Mouse (Mus musculus): Measurements from ENCODE around the gene Cyfip2. TPM values are rescaled to one million over a fixed set of nuclear protein-coding genes. Genes with fewer than 3 reads are reported as not detected.

Gene Cyfip2
- polyA plus RNA-seq, 1 experiment from 2014 or later: 7.5 TPM

DNA sequence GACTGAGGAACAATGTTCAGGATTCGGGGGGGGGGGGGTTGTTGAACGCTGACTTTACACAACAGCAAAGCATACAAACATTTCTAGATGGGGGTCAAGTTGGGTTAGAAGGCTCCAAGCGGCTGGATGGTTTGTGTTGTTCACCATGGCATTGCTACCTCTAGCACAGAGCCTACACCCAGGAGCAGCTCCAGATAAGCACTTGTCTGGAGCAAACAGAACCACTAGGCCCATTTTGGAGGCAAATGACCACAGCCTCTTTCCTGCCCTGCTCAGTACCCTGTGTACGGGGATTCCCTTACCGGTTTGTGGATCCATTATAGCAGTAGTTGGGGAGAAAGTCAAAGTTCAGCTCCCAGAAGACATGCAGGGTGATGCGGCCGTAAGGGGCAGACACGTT, 70.7 kb downstream of the Cyfip2 start:
- H3K9me3 ChIP-seq: no peaks in the 10 kb centered on the region
- no peak overlapping the region for H3K27ac ChIP-seq
- H3K4me2 ChIP-seq (replicated peaks): no peak overlapping the region
- no peaks in the 10 kb centered on the region for H3K4me1 ChIP-seq (replicated peaks)
- H3K4me3 ChIP-seq (replicated peaks): no peak overlapping the region
- no peak for ATAC-seq
- 92% methylated on average over 8 of the region's 8 CpGs for WGBS
- H3K9ac ChIP-seq: no peak overlapping the region
- H3K36me3 ChIP-seq: no peaks in the 10 kb centered on the region
- no peaks in the 10 kb centered on the region for H3K27me3 ChIP-seq (replicated peaks)

DNA sequence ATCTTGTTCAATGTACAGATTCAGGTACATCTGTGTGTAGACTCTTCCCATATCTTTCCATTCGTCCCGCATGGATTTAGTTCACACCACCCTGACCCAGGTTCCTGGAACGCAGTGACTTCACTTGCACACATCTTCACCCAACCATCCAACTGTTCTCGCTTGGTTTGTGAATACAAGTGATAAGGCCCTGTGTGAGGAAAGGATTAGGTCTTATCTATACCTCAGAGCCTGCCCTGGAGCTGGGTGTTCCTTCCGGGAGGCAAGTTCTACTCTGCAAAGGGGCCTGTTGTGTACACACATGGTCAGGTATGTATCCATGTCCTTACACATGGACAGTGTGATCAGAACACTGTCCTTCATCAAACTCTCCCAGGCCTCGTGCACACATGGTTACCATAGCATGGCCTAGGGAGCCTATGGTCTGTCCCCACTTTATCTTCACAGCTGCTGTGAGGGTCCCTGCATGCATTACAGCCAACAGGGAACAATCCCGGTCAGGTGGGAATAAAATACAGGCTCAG, 71.4 kb downstream of the Cyfip2 start:
- Histone ChIP-seq H3K4me2 (replicated peaks) (no peak overlapping the region), H3K36me3 (no peaks in the 10 kb centered on the region), H3K27ac (no peak overlapping the region), H3K27me3 (replicated peaks) (no peaks in the 10 kb centered on the region), H3K9ac (no peak overlapping the region), H3K4me1 (replicated peaks) (no peaks in the 10 kb centered on the region), H3K4me3 (replicated peaks) (no peak overlapping the region), H3K9me3 (no peaks in the 10 kb centered on the region)
- ATAC-seq: peak; percentile 51; the same call in 1 of the 2 replicates
- WGBS: 85% methylated on average over 7 of the region's 7 CpGs

- Histone ChIP-seq H3K9ac (no peak overlapping the region), H3K4me3 (replicated peaks) (no peak overlapping the region), H3K9me3 (no peaks in the 10 kb centered on the region), H3K27ac (no peak overlapping the region), H3K27me3 (replicated peaks) (no peaks in the 10 kb centered on the region), H3K36me3 (no peaks in the 10 kb centered on the region), H3K4me1 (replicated peaks) (no peaks in the 10 kb centered on the region), H3K4me2 (replicated peaks) (no peak overlapping the region)
- no peak for ATAC-seq
- 37% methylated on average over 4 of the region's 4 CpGs for WGBS
Observed at GRCm38 (mm10) chr11:46236976-46237375, 75.7 kb downstream of the Cyfip2 start.

- H3K9me3 ChIP-seq: no peaks in the 10 kb centered on the region
- no peak within 1 kb of the TSS for H3K4me3 ChIP-seq (replicated peaks)
- no peaks in the 10 kb centered on the region for H3K4me1 ChIP-seq (replicated peaks)
- H3K36me3 ChIP-seq: no peaks in the 10 kb centered on the region
- H3K27me3 ChIP-seq (replicated peaks): no peaks in the 10 kb centered on the region
- H3K27ac ChIP-seq: no peak within 1 kb of the TSS
- WGBS: 71% methylated on average over 11 of the region's 11 CpGs
- H3K4me2 ChIP-seq (replicated peaks): no peak within 1 kb of the TSS
- no peak for ATAC-seq
- H3K9ac ChIP-seq: no peak within 1 kb of the TSS
Observed at GRCm38 (mm10) chr11:46235334-46235733, 77.3 kb downstream of the Cyfip2 start, which contains the start of gene Fndc9. TSS of gene Fndc9 (plus strand) at chr11:46235531.

DNA sequence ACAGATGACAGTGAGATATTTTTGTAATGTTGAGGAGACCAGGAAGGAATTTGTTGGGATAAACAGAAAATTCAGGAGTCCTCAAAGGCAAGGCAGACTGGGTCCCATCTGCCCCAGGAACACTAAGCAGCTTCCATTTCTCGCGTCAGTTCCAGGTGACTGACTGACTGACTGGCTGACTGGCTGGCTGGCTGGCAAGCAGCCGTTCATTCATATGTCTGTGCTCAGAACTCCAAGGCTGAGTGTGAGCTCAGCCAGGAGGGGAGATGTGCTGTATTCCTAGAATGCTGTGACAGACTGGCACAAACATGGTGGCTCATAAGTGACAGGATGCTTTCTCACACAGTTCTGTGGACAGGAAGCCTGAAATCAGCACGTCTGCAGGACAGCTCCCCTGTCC, 78.7 kb downstream of the Cyfip2 start:
- no peaks in the 10 kb centered on the region for H3K4me1 ChIP-seq (replicated peaks)
- H3K9ac ChIP-seq: no peak overlapping the region
- no peaks in the 10 kb centered on the region for H3K36me3 ChIP-seq
- WGBS: 81% methylated on average over 4 of the region's 4 CpGs
- no peak for ATAC-seq
- H3K27ac ChIP-seq: no peak overlapping the region
- H3K9me3 ChIP-seq: no peaks in the 10 kb centered on the region
- H3K4me2 ChIP-seq (replicated peaks): no peak overlapping the region
- H3K4me3 ChIP-seq (replicated peaks): no peak overlapping the region
- no peaks in the 10 kb centered on the region for H3K27me3 ChIP-seq (replicated peaks)

DNA sequence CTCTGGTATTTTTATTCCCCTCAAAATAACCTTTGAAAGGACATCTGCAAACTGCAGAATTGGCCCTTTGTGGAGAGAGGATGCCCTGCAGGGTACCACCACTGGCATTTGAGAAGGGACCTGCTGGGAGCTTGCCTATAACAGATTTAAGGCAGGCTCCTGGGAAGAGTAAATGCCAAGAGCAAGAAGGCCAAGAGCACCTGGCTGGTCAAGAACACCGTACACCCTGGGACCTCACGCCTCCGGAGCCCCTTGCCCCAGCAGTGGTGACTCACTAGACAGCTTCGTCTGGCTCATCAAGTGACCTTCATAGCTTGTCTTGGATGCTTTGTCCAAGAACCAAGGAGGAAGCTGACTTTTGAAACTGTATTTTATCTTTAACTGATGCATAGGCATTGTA, 79.9 kb downstream of the Cyfip2 start:
- no peak for ATAC-seq
- no peak overlapping the region for H3K4me3 ChIP-seq (replicated peaks)
- WGBS: 91% methylated on average over 4 of the region's 4 CpGs
- no peak overlapping the region for H3K4me2 ChIP-seq (replicated peaks)
- no peaks in the 10 kb centered on the region for H3K9me3 ChIP-seq
- H3K27me3 ChIP-seq (replicated peaks): no peaks in the 10 kb centered on the region
- no peaks in the 10 kb centered on the region for H3K36me3 ChIP-seq
- H3K4me1 ChIP-seq (replicated peaks): no peaks in the 10 kb centered on the region
- no peak overlapping the region for H3K27ac ChIP-seq
- no peak overlapping the region for H3K9ac ChIP-seq

GRCm38 (mm10) chr11:46230184-46230583, 82.5 kb downstream of the Cyfip2 start:
- no peak overlapping the region for H3K9ac ChIP-seq
- no peak for ATAC-seq
- no peaks in the 10 kb centered on the region for H3K36me3 ChIP-seq
- no peaks in the 10 kb centered on the region for H3K9me3 ChIP-seq
- no peak overlapping the region for H3K4me2 ChIP-seq (replicated peaks)
- 73% methylated on average over 6 of the region's 6 CpGs for WGBS
- H3K27me3 ChIP-seq (replicated peaks): no peaks in the 10 kb centered on the region
- no peak overlapping the region for H3K27ac ChIP-seq
- H3K4me1 ChIP-seq (replicated peaks): no peaks in the 10 kb centered on the region
- H3K4me3 ChIP-seq (replicated peaks): no peak overlapping the region

- Histone ChIP-seq H3K9me3 (no peaks in the 10 kb centered on the region), H3K4me1 (replicated peaks) (no peaks in the 10 kb centered on the region), H3K27me3 (replicated peaks) (no peaks in the 10 kb centered on the region), H3K27ac (no peak overlapping the region), H3K4me2 (replicated peaks) (no peak overlapping the region), H3K36me3 (no peaks in the 10 kb centered on the region), H3K4me3 (replicated peaks) (no peak overlapping the region), H3K9ac (no peak overlapping the region)
- ATAC-seq: no peak
- WGBS: 87% methylated on average over 5 of the region's 5 CpGs
Observed at GRCm38 (mm10) chr11:46225345-46225744, 87.3 kb downstream of the Cyfip2 start.

- no peak overlapping the region for H3K27ac ChIP-seq
- no peaks in the 10 kb centered on the region for H3K9me3 ChIP-seq
- no peaks in the 10 kb centered on the region for H3K27me3 ChIP-seq (replicated peaks)
- ATAC-seq: no peak
- no peak overlapping the region for H3K9ac ChIP-seq
- no peaks in the 10 kb centered on the region for H3K4me1 ChIP-seq (replicated peaks)
- H3K4me2 ChIP-seq (replicated peaks): no peak overlapping the region
- no peaks in the 10 kb centered on the region for H3K36me3 ChIP-seq
- H3K4me3 ChIP-seq (replicated peaks): no peak overlapping the region
- 83% methylated on average over 2 of the region's 2 CpGs for WGBS
Observed at GRCm38 (mm10) chr11:46223575-46223974, 89.1 kb downstream of the Cyfip2 start.

GRCm38 (mm10) chr11:46220211-46220610, 92.4 kb downstream of the Cyfip2 start:
- no peaks in the 10 kb centered on the region for H3K9me3 ChIP-seq
- H3K27ac ChIP-seq: no peak overlapping the region
- 75% methylated on average over 2 of the region's 2 CpGs for WGBS
- H3K4me1 ChIP-seq (replicated peaks): peaks cover under 1% of the 10 kb centered on the region; the same call in 1 of the 2 replicates
- ATAC-seq: no peak
- H3K4me2 ChIP-seq (replicated peaks): no peak overlapping the region
- H3K4me3 ChIP-seq (replicated peaks): no peak overlapping the region
- no peak overlapping the region for H3K9ac ChIP-seq
- no peaks in the 10 kb centered on the region for H3K27me3 ChIP-seq (replicated peaks)
- H3K36me3 ChIP-seq: no peaks in the 10 kb centered on the region

GRCm38 (mm10) chr11:46219380-46219779, 93.3 kb downstream of the Cyfip2 start:
- peaks cover 9% of the 10 kb centered on the region for H3K4me1 ChIP-seq (replicated peaks)
- H3K4me2 ChIP-seq (replicated peaks): no peak overlapping the region
- H3K27ac ChIP-seq: no peak overlapping the region
- no peak overlapping the region for H3K9ac ChIP-seq
- H3K4me3 ChIP-seq (replicated peaks): no peak overlapping the region
- H3K27me3 ChIP-seq (replicated peaks): no peaks in the 10 kb centered on the region
- no peak for ATAC-seq
- H3K36me3 ChIP-seq: no peaks in the 10 kb centered on the region
- H3K9me3 ChIP-seq: no peaks in the 10 kb centered on the region
- WGBS: 85% methylated on average over 9 of the region's 9 CpGs

DNA sequence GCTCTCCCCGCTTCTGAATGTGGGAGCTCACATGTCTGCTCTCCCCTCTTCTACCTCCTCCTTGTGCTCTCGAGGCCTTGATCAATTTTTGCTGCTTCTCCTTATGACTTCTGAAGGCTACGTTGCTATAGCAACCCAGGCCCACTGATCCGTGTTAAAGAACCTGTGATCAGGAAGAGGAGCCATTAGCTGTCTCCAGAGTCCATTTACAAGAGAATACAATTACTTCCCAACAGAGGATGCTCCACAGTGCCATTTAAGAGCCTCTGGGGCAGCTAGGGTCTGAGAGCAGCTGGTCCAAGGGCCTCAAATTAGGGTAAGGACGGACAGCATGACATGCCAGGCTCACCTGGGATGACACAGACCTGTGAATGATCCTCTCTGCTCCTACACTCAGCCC, 94.1 kb downstream of the Cyfip2 start:
- H3K4me2 ChIP-seq (replicated peaks): no peak overlapping the region
- H3K27me3 ChIP-seq (replicated peaks): no peaks in the 10 kb centered on the region
- 41% methylated on average over 5 of the region's 5 CpGs for WGBS
- H3K4me1 ChIP-seq (replicated peaks): peaks cover 14% of the 10 kb centered on the region
- H3K4me3 ChIP-seq (replicated peaks): no peak overlapping the region
- H3K9ac ChIP-seq: no peak overlapping the region
- H3K27ac ChIP-seq: no peak overlapping the region
- no peaks in the 10 kb centered on the region for H3K9me3 ChIP-seq
- no peak for ATAC-seq
- no peaks in the 10 kb centered on the region for H3K36me3 ChIP-seq

GRCm38 (mm10) chr11:46217686-46218085, 95.0 kb downstream of the Cyfip2 start:
- no peaks in the 10 kb centered on the region for H3K36me3 ChIP-seq
- no peak for ATAC-seq
- no peaks in the 10 kb centered on the region for H3K9me3 ChIP-seq
- WGBS: 88% methylated on average over 9 of the region's 9 CpGs
- no peak overlapping the region for H3K4me3 ChIP-seq (replicated peaks)
- no peak overlapping the region for H3K9ac ChIP-seq
- H3K4me1 ChIP-seq (replicated peaks): peaks cover 18% of the 10 kb centered on the region
- H3K27ac ChIP-seq: no peak overlapping the region
- no peak overlapping the region for H3K4me2 ChIP-seq (replicated peaks)
- no peaks in the 10 kb centered on the region for H3K27me3 ChIP-seq (replicated peaks)

All from intestine, embryonic 15.5 days (tissue).